Mouse (Mus musculus): Measurements from ENCODE around the gene Gm42688. TPM values are rescaled to one million over a fixed set of nuclear protein-coding genes. Genes with fewer than 3 reads are reported as not detected.
A peak's percentile ranks its signal among the peaks of the same experiment; 100 is the strongest.

Gene Gm42688
- total RNA-seq, 4 experiments from 2014 or later = 5.9 to 14.3 (median 10.1) TPM

DNA sequence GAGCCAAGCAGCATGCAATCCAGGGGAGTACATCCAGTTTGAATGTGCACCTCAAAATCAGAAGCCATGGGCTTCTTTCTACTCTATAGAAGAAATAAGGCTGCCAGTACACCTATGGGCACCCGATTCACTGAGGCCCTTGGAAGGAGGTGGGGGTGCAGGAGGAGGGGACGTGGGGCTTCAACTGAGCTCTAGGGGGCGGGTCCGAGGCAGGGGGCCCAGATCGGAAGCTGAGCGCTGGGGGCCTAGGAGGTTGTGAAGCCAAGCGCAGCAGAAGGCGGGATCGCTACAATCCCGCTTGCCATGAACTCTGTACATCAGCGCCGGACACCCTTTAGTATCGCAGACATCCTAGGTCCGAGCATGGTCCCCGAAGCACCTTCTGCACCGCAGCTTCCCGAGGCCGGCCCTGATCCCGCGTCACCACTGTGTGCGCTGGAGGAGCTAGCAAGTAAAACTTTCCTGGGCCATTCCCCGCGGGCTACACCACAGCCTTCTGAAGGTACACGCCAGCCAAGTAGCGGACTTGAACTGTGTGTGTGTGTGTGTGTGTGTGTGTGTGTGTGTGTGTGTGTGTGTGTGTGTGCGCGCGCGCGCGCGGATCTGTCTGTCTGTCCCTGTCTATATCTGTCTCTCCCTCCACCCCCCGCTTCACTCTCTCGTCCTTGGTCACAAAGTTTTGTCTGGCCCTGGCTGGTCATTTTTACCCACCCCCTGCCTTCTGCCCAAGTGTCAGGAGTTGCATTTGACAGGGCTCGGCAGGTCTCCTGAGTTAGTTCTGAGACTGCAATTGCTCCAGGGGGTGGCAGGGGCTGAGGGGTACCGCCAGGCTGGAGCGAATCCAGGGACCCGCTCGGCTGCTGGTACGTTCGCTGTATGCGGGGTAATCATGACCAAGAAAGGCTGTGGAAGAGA, 15.0 kb upstream of the Gm42688 start, which contains the start of gene Lbx2:
Gene Lbx2, plus strand, starts transcription at position 247 of the 915 bp plus-strand sequence.
- no peak for DNase-seq

DNA sequence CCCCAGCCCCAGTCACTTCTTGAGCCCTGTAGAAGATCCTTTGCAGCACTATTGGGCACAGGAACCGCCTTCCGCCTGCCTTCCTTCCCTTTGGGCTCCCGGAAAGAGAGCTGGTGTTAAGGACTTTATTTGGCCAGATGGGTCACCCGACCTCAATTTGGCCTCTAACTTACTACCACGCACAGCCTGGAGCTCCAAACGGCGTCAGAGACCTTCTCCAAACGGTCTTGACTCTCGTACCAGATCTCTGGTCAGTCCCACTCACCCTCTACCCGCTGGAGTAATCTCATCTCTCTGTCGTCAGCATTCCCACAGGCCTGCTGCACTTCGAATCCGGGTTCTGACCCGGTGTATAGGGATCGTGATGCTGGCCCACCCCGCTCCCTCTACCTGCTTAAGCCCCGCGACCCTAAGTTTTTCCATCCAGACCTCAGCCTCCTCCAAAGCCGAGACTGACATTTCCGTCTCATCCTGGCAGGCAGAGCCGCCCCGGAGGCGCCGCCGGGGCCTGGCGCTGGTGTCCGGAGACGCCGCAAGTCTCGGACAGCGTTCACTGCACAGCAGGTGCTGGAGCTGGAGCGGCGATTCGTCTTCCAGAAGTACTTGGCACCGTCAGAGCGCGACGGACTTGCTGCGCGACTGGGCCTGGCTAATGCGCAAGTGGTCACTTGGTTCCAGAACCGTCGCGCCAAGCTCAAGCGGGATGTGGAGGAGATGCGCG, 14.1 kb upstream of the Gm42688 start:
- no peak for DNase-seq

DNA sequence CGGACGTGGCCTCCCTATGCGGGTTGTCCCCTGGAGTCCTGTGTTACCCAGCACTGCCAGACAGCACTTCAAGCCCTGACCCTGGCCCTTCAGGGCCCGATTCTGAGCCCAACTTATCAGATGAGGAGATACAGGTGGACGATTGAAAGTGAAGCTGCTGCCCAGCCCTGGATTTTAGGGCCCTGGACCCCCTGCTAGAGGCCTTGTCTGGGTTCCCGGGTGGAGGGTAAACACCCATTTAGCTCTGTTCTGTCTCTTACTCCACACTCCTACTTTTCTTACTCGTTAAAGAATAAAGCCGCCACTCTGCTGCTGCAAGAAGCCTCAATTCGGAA, 13.5 kb upstream of the Gm42688 start:
- DNase-seq = no peak

DNA sequence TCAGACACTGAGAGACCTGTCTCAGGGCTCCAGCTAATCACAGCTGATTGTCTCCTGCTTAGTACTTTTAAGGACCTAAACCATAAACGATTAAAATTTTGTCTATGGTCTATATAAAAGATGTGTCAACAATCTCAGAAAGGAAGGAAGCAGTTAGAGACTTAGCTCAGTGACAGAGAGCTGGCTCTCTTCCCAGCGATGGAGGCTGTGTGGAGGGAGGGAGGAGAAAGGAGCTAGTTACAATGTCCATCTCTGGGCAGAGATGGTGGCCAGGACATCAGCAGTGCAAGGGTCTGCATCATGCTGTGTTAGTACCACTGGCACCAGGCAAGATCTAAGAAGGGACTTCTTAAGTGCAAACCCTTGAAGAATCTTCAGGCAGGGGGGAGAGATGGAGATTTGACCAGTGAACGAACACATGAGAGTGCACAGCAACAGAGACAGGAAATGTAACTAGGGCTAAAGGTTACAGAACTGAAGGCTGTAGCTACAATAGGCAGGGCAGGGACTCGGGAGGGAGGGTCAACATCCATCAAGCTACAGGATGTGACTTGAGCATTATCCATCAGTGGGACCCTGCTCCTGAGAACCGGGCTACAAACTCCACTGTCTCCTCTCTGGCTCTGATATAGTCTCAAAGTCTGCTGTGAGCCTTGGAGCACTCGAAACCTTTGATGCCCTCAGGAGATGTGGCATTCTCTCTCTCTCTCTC, 8.8 kb upstream of the Gm42688 start:
- DNase-seq = no peak

DNA sequence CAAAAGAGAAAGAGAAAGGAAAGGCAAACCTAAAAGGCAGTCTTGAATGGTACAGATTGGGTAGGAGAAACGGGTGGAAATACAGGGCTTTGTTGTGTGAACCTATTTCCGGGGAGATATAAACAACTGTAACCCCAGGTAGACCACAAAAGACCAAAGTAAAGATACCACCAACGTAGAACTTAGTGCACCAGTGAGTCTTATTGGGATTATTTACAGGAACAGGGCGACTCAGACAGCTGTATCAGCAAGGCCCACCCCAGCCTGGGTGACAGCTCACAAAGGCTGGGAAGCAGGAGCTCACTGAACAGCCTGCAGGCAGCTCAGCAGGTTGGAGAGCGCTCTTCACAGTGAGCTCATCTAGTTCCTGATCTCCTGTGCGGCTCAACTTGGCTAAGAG, 5.4 kb upstream of the Gm42688 start:
- DNase-seq = no peak

DNA sequence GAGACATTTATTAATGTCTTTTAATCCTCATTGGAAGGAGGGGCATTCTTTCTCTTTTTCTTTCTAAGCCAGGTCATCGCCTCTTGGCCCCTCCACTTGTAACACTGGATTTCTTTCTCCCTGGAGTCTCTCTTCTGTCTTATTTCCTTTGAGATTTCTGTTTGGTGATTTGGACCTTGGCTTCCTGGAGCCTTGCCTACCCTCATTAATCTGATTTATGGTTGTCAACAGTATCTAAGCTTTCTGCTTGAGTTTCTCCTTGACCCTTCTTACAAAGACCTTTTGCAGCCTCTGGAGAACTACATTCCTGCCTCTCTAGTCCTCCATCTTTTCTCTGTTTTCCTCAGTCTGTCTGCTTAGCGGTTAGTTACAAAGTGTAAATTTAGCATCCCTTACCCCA, 3.0 kb upstream of the Gm42688 start:
- peak; percentile 72 for DNase-seq

DNA sequence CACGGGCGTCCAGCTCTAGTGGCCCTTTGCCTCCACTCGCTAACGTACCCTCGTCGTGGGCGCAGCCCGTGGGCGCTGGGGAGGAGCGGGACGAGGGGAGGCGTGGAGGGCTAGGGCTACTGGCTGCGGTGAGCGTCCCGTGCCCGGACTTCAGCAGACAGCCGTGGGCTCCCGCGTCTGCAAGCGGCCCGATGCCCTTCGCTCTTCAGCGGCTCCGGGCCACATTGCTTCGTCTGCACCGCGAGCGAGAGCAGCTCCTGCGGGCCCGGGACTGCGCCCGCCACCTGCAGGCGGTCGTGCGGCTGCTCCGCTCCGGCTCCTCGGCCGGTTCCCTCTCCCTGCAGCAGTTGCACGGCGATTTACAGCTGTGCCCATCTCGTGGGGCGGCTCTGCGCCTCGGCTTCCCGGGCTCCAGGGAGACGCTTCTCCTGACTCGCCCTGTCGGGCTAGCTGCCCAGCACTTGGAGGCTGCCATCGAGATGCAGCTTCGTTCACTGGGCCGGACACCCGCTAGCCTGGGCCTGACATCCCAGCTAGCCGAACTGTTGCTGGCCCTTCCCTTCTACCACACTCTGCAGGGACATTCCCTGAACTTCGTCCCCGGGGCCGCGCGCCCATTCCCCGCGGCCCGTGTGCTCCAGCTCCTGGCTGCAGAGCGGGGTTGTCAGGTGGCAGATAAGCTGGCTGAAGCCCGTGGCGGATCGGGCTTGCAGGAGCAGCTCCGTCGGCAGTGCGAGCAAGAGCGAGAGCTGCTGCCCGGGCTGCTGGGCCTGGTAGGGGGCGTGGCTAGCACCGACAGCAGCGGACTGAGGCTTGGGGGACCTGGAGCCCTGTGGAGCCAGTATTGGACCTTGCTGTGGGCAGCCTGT, 505 bp downstream of the Gm42688 start:
- DNase-seq = no peak

DNA sequence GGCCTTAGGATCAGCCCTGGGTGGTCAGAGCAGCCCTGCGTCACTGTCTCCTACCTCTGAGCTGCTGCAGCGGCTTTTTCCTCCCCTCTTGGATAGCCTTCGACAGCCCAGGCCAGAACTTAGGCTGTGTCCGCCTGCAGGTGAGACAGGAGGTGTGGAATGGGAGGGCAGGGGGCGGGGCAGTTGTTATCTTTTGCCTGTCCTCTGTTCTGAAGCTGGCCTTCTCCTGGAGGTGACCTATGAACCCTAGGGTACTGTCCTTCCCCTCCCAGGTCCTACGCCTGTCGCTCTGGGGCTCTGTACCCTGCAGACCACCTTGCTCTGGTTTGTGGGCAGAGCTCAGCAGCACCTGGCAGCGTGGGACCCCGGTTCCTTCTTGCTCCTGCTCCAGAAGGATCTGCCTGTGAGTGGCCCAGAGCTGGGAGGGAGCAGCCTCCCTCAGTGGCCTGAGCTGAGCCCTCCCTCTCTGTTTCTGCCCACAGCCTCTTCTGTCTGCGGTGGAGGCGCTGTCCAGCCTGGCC, 1.8 kb downstream of the Gm42688 start:
- DNase-seq = no peak

DNA sequence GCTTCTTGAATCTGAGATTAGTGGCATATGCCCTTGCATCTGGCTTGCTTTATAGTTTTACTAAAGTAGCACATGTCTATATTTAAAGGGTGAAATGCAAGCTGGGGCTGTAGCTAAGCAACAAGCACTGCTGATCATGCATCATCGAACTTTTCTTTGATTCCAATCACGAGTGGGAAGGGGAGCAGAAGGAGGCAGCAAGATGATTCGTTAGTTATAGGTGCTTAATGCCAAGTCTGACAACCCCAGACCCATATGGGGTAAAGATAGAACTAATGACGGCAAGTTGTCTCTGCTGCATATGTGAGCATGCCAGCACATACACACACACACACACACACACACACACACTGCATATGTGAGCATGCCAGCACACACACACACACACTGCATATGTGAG, 2.7 kb downstream of the Gm42688 start:
- DNase-seq = no peak

DNA sequence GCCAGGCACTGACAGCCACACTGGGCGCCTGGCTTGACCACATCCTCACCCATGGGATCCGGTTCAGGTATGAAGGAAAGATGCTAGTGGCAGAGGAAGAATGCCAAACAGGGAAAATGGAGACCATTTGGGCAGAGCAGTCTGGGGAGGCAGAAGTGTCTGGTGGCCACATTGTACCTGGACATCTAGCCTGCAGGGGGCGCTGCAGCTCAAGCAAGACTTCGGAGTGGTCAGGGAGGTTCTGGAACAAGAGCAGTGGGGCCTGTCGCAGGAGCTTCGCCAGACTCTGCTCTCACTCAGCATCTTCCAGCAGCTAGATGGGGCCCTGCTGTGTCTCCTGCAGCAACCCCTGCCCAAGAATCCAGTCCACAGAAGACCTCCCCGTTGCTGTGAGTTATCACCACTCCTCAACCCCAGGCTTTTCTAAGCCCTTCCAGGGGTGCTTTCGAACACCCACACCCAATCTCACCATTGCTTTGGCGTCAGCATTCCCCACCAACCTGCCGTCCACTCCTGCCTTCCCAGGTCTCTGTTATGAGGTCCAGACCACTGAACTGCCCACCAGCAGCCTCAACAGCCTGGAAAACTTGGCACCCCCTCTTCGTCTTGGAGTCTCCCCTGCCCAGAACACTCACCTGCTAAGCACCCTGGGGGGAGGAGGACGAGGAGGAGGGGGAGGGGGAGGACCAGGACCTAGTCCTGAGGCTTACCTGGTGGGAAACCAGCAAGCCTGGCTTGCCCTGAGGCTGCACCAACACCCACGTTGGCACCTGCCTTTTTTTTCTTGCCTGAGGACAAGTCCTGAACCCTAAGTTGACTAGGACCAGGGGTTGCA, 6.4 kb downstream of the Gm42688 start:
- DNase-seq = peak; percentile 75

DNA sequence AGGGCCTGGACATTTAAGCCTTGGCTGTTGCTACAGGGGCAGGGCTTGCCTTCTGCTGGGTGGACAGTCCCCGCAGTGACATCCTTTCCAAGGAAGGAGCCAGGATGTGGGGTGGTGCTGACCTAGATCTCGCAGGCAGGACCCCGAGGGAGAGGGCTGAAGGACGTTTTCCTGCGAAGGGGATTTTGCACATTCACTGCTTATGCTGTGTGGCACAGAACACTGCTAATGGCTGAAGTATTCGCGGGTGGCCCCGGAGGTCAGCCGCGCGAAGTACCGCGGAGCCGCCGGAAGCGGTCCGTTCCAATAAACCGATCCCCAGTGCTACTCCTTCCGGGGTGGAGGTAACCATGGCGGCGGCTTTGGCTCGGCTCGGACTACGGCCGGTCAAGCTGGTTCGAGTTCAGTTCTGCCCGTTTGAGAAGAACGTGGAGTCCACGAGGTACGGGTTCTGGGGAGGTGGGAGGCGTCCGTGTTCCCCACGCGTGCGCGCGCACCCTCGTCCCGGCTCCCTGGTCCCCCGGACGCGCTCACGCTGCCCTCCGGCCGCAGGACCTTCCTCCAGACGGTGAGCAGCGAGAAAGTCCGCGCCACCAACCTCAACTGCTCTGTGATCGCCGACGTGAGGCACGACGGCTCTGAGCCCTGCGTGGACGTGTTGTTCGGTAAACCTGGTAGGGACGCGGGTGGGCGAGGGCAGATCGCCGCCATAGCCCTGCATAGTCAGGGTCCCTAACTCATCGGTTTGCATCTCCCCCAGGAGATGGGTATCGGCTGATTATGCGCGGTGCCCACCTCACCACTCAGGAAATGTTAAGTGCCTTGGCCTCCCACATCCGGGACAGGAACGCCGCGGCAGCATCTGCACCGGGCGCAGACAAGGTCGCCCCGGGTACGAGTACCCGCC, 7.6 kb downstream of the Gm42688 start, which contains the start of gene Mrpl53:
Gene Mrpl53, plus strand, starts transcription at position 279 of the 907 bp plus-strand sequence.
- DNase-seq = peak; percentile 74

DNA sequence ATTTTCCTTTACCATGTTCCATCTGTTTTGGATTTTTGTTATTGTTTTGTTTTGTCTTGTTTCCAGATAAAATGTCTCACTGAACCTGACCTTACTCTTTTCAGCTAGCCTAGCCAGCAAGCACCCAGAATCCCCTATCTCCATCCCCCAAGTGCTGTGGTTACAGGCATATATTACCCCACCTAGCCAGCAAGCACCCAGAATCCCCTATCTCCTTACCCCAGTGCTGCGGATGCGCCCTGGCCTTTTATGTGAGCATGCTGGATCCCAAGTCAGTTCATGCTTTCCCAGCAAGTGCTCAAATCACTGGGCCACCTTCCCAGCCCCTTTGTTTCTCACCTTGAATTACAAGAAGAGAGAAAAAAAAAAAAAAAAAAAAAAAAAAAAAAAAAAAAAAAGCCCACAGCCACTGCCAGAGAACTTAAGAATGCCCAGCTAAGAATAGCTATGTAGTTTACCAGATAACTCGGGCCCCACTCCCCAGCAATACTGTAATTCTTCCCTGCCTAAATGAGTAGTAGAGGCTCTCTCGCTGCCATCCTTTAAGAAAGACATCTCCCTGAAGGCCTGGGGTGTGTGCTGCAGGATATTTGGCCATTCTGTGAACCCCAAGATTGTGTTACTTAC, 10.2 kb downstream of the Gm42688 start:
- no peak for DNase-seq

DNA sequence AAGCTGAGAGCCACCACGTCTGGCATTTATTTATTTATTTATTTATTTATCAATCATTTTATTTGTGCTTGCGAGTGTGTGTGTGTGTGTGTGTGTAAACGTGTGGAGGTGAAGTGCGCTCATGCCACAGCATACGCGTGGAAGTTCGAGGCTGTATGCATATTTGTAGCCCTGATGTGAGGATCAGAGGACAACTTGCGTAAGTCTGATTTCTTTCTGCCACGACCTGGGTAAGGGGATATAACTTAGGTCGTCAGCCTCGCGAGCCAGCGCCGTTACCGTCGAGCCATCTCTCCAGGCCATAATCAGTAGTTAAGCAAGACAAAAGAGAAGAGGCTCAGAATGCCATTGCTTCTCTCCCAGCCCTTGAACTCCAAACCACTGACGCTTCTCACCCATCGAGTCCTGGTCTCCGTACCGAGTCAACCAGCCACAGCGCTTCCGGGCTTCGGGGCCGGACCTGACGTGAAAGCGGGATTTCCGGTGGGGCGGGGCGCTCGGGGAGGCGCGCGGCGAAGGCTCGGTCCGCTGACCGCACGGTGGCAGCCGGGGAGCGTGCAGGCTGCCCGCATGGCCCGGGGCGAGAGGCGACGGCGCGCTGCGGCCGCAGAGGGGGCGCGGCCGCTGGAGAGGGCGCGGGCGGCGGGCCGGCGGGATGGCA, 13.7 kb downstream of the Gm42688 start, which contains the start of gene Mogs:
Gene Mogs, plus strand, starts transcription at position 486 of the 661 bp plus-strand sequence.
- peak; percentile 91 for DNase-seq

DNA sequence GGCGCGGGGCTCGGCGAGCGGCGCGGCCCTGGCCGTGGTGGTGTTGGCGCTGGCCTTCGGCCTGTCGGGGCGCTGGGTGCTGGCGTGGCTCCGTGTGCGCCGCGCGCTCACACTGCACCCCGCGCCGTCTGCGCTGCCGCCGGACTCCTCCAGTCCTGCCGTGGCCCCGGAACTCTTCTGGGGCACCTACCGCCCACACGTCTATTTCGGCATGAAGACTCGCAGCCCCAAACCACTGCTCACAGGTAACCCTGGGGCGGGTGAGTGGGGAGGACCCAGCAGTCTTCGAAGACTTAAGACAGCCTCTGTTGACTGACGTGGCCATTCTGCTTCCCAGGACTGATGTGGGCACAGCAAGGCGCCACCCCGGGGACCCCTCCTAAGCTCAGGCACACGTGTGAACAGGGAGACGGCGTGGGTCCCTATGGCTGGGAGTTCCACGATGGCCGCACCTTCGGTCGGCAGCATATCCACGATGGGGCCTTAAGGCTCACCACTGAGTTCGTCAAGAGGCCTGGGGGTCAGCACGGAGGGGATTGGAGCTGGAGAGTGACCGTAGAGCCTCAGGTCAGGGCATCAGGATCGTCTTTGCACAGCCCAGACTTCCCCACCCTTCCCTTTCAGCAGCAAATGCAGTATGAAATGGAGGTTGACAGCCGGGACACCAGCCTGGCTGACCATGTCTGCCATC, 14.4 kb downstream of the Gm42688 start:
- no peak for DNase-seq

DNA sequence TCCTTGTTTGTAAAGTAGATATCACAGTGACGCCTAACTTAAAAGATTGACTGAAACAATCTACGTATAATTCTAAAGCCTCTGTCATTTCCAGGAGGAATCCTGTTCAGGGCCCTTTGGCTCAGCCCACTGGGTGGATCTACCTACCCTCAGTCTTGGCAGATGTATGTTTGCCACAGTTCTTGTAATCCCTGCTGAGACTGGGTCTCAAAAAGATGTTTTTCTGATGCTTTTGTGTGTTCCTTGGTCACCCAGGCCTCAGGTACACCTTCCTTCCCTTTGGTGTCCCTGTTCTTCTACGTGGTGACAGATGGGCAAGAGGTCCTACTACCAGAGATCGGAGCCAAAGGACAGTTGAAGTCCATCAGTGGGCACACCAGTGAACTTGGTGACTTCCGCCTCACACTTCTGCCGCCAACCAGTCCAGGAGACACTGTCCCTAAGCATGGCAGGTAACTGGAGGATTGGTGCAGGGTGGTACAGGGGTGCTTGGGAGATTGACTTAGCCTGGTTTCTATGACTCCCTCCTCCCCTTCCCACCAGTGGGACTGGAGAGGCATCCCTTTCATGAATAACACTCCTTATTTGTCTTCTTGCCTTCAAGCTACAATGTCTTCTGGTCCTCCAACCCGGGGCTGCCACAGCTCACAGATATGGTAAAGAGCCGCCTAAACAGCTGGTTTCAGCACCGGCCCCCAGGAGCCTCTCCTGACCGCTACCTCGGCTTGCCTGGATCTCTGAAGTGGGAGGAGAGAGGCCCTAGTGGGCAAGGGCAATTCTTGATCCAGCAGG, 15.2 kb downstream of the Gm42688 start:
- DNase-seq = no peak

DNA sequence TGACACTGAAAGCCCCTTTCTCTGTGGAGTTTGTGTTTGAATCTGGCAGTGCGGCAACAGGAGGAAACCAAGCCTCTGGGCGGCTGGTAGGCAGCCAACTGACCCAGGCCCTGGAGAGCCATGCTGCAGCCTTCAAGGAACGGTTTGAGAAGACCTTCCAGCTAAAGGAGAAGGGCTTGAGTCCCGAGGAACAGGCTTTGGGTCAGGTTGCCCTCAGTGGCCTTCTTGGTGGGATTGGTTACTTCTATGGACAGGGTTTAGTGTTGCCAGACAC, 15.7 kb downstream of the Gm42688 start:
- no peak for DNase-seq

DNA sequence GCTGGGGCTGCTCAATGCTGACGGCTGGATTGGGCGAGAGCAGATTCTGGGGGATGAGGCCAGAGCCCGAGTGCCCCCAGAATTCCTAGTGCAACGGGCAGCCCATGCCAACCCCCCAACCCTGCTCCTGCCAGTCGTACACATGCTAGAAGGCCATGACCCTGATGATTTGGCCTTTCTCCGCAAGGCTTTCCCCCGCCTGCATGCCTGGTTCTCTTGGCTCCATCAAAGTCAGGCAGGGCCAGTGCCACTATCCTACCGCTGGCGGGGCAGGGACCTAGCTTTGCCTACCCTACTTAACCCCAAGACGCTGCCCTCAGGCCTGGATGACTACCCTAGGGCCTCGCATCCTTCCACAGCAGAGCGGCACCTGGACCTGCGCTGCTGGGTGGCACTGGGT, 16.2 kb downstream of the Gm42688 start:
- peak; percentile 58 for DNase-seq

Data from adrenal gland, adult 8-10 months (tissue).